Mouse (Mus musculus) midbrain, embryonic 11.5 days (tissue): Measurements from ENCODE around the gene Uba3. TPM values are rescaled to one million over a fixed set of nuclear protein-coding genes. Genes with fewer than 3 reads are reported as not detected.

Source experiments
- polyA plus RNA-seq: library from polyadenylated mRNA; unstranded; fragments of >200 nt; fragmentation: Nextera tagmentation; extraction: Ambion mirVana; gene quantifications from 2 replicates; pipeline ENCODE4 v1.2.1, GENCODE M21; 2014

The Uba3 gene
- polyA plus RNA-seq, 1 experiment from 2014 or later = 99.4 TPM

Other genes starting within 250 kb of the Uba3 start
- gene Fam19a4, start 145.2 kb downstream of the Uba3 start, polyA plus RNA-seq = 4.1 and 4.7 TPM in 2 replicates
- 7.9 and 8.3 TPM in 2 replicates for gene Eogt, start 56.5 kb downstream of the Uba3 start, polyA plus RNA-seq
- gene Tmf1, start 26.5 kb downstream of the Uba3 start, polyA plus RNA-seq = 29.9 and 34.6 TPM in 2 replicates
- 41.4 and 41.8 TPM in 2 replicates for gene Arl6ip5, start 5.0 kb upstream of the Uba3 start, polyA plus RNA-seq
- gene Lmod3, start 47.1 kb upstream of the Uba3 start, polyA plus RNA-seq = 0.08 TPM in 1 of 2 replicates, not detected in the other